Mouse (Mus musculus): Measurements from ENCODE around the gene Fam208b. TPM values are rescaled to one million over a fixed set of nuclear protein-coding genes. Genes with fewer than 3 reads are reported as not detected.
"Not testable (repeated sequence)": the region's sequence is repeated elsewhere in the genome, so short reads cannot be mapped to it uniquely, and the experiment has no call there.

Fam208b gene
- polyA plus RNA-seq, 1 experiment from 2014 or later: 8.8 TPM

GRCm38 (mm10) chr13:3532451-3532850, 78.5 kb downstream of the Fam208b start:
- H3K9ac ChIP-seq: no peak overlapping the region
- no peak overlapping the region for H3K4me3 ChIP-seq
- 53% methylated on average over 4 of the region's 4 CpGs for WGBS
- H3K4me1 ChIP-seq (replicated peaks): peaks cover 7% of the 10 kb centered on the region
- no peak overlapping the region for H3K4me2 ChIP-seq
- H3K36me3 ChIP-seq: no peaks in the 10 kb centered on the region
- ATAC-seq (replicated peaks; ENCODE audit: insufficient number of reproducible peaks, insufficient read depth, low FRiP score, low read depth): no peak
- no peak overlapping the region for H3K27ac ChIP-seq
- no peaks in the 10 kb centered on the region for H3K9me3 ChIP-seq (replicated peaks)
- no peaks in the 10 kb centered on the region for H3K27me3 ChIP-seq

- Histone ChIP-seq H3K4me3 (no peak overlapping the region), H3K4me2 (no peak overlapping the region), H3K27me3 (no peaks in the 10 kb centered on the region), H3K9ac (no peak overlapping the region), H3K27ac (no peak overlapping the region), H3K9me3 (replicated peaks) (no peaks in the 10 kb centered on the region), H3K4me1 (replicated peaks) (peaks cover under 1% of the 10 kb centered on the region), H3K36me3 (no peaks in the 10 kb centered on the region)
- ATAC-seq (replicated peaks; ENCODE audit: insufficient number of reproducible peaks, insufficient read depth, low FRiP score, low read depth): no peak
- 54% methylated on average over 10 of the region's 10 CpGs for WGBS
Measured at GRCm38 (mm10) chr13:3531692-3532320, 79.1 kb downstream of the Fam208b start.

- not testable (repeated sequence) for H3K4me1 ChIP-seq (replicated peaks)
- WGBS: 69% methylated on average over 2 of the region's 2 CpGs
Measured at GRCm38 (mm10) chr13:3531176-3531575, 79.7 kb downstream of the Fam208b start.

GRCm38 (mm10) chr13:3530451-3530850, 80.5 kb downstream of the Fam208b start:
- H3K9me3 ChIP-seq (replicated peaks): no peaks in the 10 kb centered on the region

More at GRCm38 (mm10) chr13:3531176-3531575, 79.7 kb downstream of the Fam208b start:
- H3K4me2 ChIP-seq; H3K9me3 ChIP-seq (replicated peaks); H3K27me3 ChIP-seq; ATAC-seq (replicated peaks; ENCODE audit: insufficient number of reproducible peaks, insufficient read depth, low FRiP score, low read depth); H3K36me3 ChIP-seq; H3K4me3 ChIP-seq; H3K27ac ChIP-seq; H3K9ac ChIP-seq: not testable (repeated sequence)

GRCm38 (mm10) chr13:3526328-3526727, 84.6 kb downstream of the Fam208b start:
- H3K9ac ChIP-seq: no peak overlapping the region
- no peaks in the 10 kb centered on the region for H3K27me3 ChIP-seq
- ATAC-seq (replicated peaks; ENCODE audit: insufficient number of reproducible peaks, insufficient read depth, low FRiP score, low read depth): no peak
- no peak overlapping the region for H3K27ac ChIP-seq
- no peaks in the 10 kb centered on the region for H3K9me3 ChIP-seq (replicated peaks)
- H3K4me2 ChIP-seq: no peak overlapping the region
- no peaks in the 10 kb centered on the region for H3K36me3 ChIP-seq
- H3K4me1 ChIP-seq (replicated peaks): peaks cover 7% of the 10 kb centered on the region; the same call in 1 of the 2 replicates
- no peak overlapping the region for H3K4me3 ChIP-seq
- 78% methylated on average over 8 of the region's 8 CpGs for WGBS

More at GRCm38 (mm10) chr13:3530451-3530850, 80.5 kb downstream of the Fam208b start:
- no peak overlapping the region for H3K27ac ChIP-seq
- H3K27me3 ChIP-seq: no peaks in the 10 kb centered on the region
- no peak overlapping the region for H3K9ac ChIP-seq
- H3K36me3 ChIP-seq: no peaks in the 10 kb centered on the region
- H3K4me2 ChIP-seq: no peak overlapping the region
- no peaks in the 10 kb centered on the region for H3K4me1 ChIP-seq (replicated peaks)
- H3K4me3 ChIP-seq: no peak overlapping the region
- 50% methylated on average over 3 of the region's 3 CpGs for WGBS
- ATAC-seq (replicated peaks; ENCODE audit: insufficient number of reproducible peaks, insufficient read depth, low FRiP score, low read depth): no peak

- no peaks in the 10 kb centered on the region for H3K36me3 ChIP-seq
- 38% methylated on average over 4 of the region's 4 CpGs for WGBS
- H3K27ac ChIP-seq: no peak overlapping the region
Measured at GRCm38 (mm10) chr13:3525611-3526051, 85.3 kb downstream of the Fam208b start.

GRCm38 (mm10) chr13:3523946-3524345, 87.0 kb downstream of the Fam208b start:
- H3K9ac ChIP-seq: no peak overlapping the region
- no peaks in the 10 kb centered on the region for H3K9me3 ChIP-seq (replicated peaks)
- WGBS: 17% methylated on average over 1 of the region's 1 CpGs
- H3K4me2 ChIP-seq: no peak overlapping the region
- peak overlapping the region; percentile 19; the same call in 1 of the 2 replicates for H3K27ac ChIP-seq
- H3K36me3 ChIP-seq: no peaks in the 10 kb centered on the region
- H3K27me3 ChIP-seq: no peaks in the 10 kb centered on the region
- ATAC-seq (replicated peaks; ENCODE audit: insufficient number of reproducible peaks, insufficient read depth, low FRiP score, low read depth): no peak
- peaks cover 7% of the 10 kb centered on the region; the same call in 1 of the 2 replicates for H3K4me1 ChIP-seq (replicated peaks)
- no peak overlapping the region for H3K4me3 ChIP-seq

More at GRCm38 (mm10) chr13:3525611-3526051, 85.3 kb downstream of the Fam208b start:
- H3K4me1 ChIP-seq (replicated peaks): peaks cover 7% of the 10 kb centered on the region; the same call in 1 of the 2 replicates
- no peak overlapping the region for H3K9ac ChIP-seq
- no peak for ATAC-seq (replicated peaks; ENCODE audit: insufficient number of reproducible peaks, insufficient read depth, low FRiP score, low read depth)
- no peak overlapping the region for H3K4me3 ChIP-seq
- H3K4me2 ChIP-seq: no peak overlapping the region
- H3K9me3 ChIP-seq (replicated peaks): no peaks in the 10 kb centered on the region
- H3K27me3 ChIP-seq: no peaks in the 10 kb centered on the region

GRCm38 (mm10) chr13:3523459-3523858, 87.4 kb downstream of the Fam208b start:
- Histone ChIP-seq H3K4me1 (replicated peaks) (peaks cover 7% of the 10 kb centered on the region; the same call in 1 of the 2 replicates), H3K9ac (no peak overlapping the region), H3K4me3 (no peak overlapping the region), H3K36me3 (no peaks in the 10 kb centered on the region), H3K27me3 (no peaks in the 10 kb centered on the region), H3K27ac (0 out of 2 replicates have a peak overlapping the region, but pooled peaks have one; percentile 19), H3K4me2 (peak overlapping the region; percentile 1; the same call in 1 of the 2 replicates), H3K9me3 (replicated peaks) (no peaks in the 10 kb centered on the region)
- 0 out of 2 replicates have a peak, but pooled peaks have one; percentile 50 for ATAC-seq (replicated peaks; ENCODE audit: insufficient number of reproducible peaks, insufficient read depth, low FRiP score, low read depth)
- WGBS: 21% methylated on average over 6 of the region's 6 CpGs

- not testable (repeated sequence) for H3K4me2 ChIP-seq; H3K9me3 ChIP-seq (replicated peaks); H3K36me3 ChIP-seq; H3K4me1 ChIP-seq (replicated peaks); H3K4me3 ChIP-seq; H3K27me3 ChIP-seq; H3K9ac ChIP-seq; ATAC-seq (replicated peaks; ENCODE audit: insufficient number of reproducible peaks, insufficient read depth, low FRiP score, low read depth); H3K27ac ChIP-seq
- 45% methylated on average over 1 of the region's 1 CpGs for WGBS
Measured at GRCm38 (mm10) chr13:3519994-3520393, 90.9 kb downstream of the Fam208b start.

GRCm38 (mm10) chr13:3519357-3519756, 91.6 kb downstream of the Fam208b start:
- not testable (repeated sequence) for H3K27me3 ChIP-seq; H3K27ac ChIP-seq; H3K4me3 ChIP-seq; H3K4me2 ChIP-seq; ATAC-seq (replicated peaks; ENCODE audit: insufficient number of reproducible peaks, insufficient read depth, low FRiP score, low read depth); H3K4me1 ChIP-seq (replicated peaks); H3K9ac ChIP-seq; H3K9me3 ChIP-seq (replicated peaks); H3K36me3 ChIP-seq
- 40% methylated on average over 4 of the region's 4 CpGs for WGBS

Measured in heart, embryonic 15.5 days (tissue).